Mouse (Mus musculus): ENCODE measurements at regions not wholly inside any gene's neighbourhood (a gene's known extent, or its start where the extent isn't known, plus 50 kb on each side); places are given as distances from the start of the nearest gene placed in this dataset.

- Histone ChIP-seq H3K9ac (replicated peaks) (no peak overlapping the region), H3K36me3 (replicated peaks; ENCODE audit: control insufficient read depth, insufficient read depth, low read depth) (no peaks in the 10 kb centered on the region), H3K27me3 (ENCODE audit: control insufficient read depth, insufficient read depth, low read length) (no peaks in the 10 kb centered on the region), H3K4me3 (ENCODE audit: insufficient read depth in 1 of 2, low read depth in 2 of 2, low read length in 2 of 2) (no peak overlapping the region), H3K9me3 (ENCODE audit: control insufficient read depth, low read length) (no peaks in the 10 kb centered on the region), H3K4me1 (replicated peaks; ENCODE audit: control insufficient read depth in 2 of 2, insufficient read depth in 2 of 2, low read length in 1 of 2) (no peaks in the 10 kb centered on the region), H3K4me2 (ENCODE audit: low read depth) (no peak overlapping the region), H3K27ac (no peak overlapping the region)
- TF ChIP-seq EP300 (IDR thresholded peaks at IDR 0.05; ENCODE audit: low read depth) (no peak), CTCF (IDR thresholded peaks at IDR 0.05; ENCODE audit: low read depth) (no peak)
- ATAC-seq (ENCODE audit: insufficient read depth) = no peak
- no peak for DNase-seq (ENCODE audit: low read depth in 3 of 3, low spot score in 3 of 3)
- 23% methylated on average over 2 of the region's 2 CpGs for WGBS (ENCODE audit: insufficient replicate concordance)
Measured at GRCm38 (mm10) chr4:10707658-10708056, 166.6 kb upstream of the 2610301B20Rik start.

GRCm38 (mm10) chr4:10711939-10712533 lies 162.3 kb upstream of the 2610301B20Rik start:
- H3K4me2 ChIP-seq (ENCODE audit: low read depth) = no peak overlapping the region
- ATAC-seq (ENCODE audit: insufficient read depth) (no peak), DNase-seq (ENCODE audit: low read depth in 3 of 3, low spot score in 3 of 3) (no peak)
- WGBS (ENCODE audit: insufficient replicate concordance) = 66% methylated on average over 11 of the region's 11 CpGs
- no peaks in the 10 kb centered on the region for H3K9me3 ChIP-seq (ENCODE audit: control insufficient read depth, low read length)
- H3K4me3 ChIP-seq (ENCODE audit: insufficient read depth in 1 of 2, low read depth in 2 of 2, low read length in 2 of 2) = no peak overlapping the region
- no peaks in the 10 kb centered on the region for H3K27me3 ChIP-seq (ENCODE audit: control insufficient read depth, insufficient read depth, low read length)
- TF ChIP-seq CTCF (IDR thresholded peaks at IDR 0.05; ENCODE audit: low read depth) (no peak), EP300 (IDR thresholded peaks at IDR 0.05; ENCODE audit: low read depth) (no peak)
- no peak overlapping the region for H3K9ac ChIP-seq (replicated peaks)
- no peak overlapping the region for H3K27ac ChIP-seq
- H3K36me3 ChIP-seq (replicated peaks; ENCODE audit: control insufficient read depth, insufficient read depth, low read depth) = no peaks in the 10 kb centered on the region
- H3K4me1 ChIP-seq (replicated peaks; ENCODE audit: control insufficient read depth in 2 of 2, insufficient read depth in 2 of 2, low read length in 1 of 2) = no peaks in the 10 kb centered on the region

- no peak overlapping the region for H3K4me2 ChIP-seq (ENCODE audit: low read depth)
- TF ChIP-seq EP300 (IDR thresholded peaks at IDR 0.05; ENCODE audit: low read depth) (no peak), CTCF (IDR thresholded peaks at IDR 0.05; ENCODE audit: low read depth) (no peak)
- H3K27ac ChIP-seq = no peak overlapping the region
- 62% methylated on average over 4 of the region's 4 CpGs for WGBS (ENCODE audit: insufficient replicate concordance)
- DNase-seq (ENCODE audit: low read depth in 3 of 3, low spot score in 3 of 3) = no peak
- ATAC-seq (ENCODE audit: insufficient read depth) = no peak
- H3K27me3 ChIP-seq (ENCODE audit: control insufficient read depth, insufficient read depth, low read length) = no peaks in the 10 kb centered on the region
- no peak overlapping the region for H3K4me3 ChIP-seq (ENCODE audit: insufficient read depth in 1 of 2, low read depth in 2 of 2, low read length in 2 of 2)
- no peaks in the 10 kb centered on the region for H3K9me3 ChIP-seq (ENCODE audit: control insufficient read depth, low read length)
- H3K4me1 ChIP-seq (replicated peaks; ENCODE audit: control insufficient read depth in 2 of 2, insufficient read depth in 2 of 2, low read length in 1 of 2) = no peaks in the 10 kb centered on the region
- no peak overlapping the region for H3K9ac ChIP-seq (replicated peaks)
- no peaks in the 10 kb centered on the region for H3K36me3 ChIP-seq (replicated peaks; ENCODE audit: control insufficient read depth, insufficient read depth, low read depth)
Measured at GRCm38 (mm10) chr4:10723341-10723740, 151.0 kb upstream of the 2610301B20Rik start.

GRCm38 (mm10) chr4:10727894-10728293 lies 146.4 kb upstream of the 2610301B20Rik start:
- ATAC-seq (ENCODE audit: insufficient read depth) = no peak

GRCm38 (mm10) chr4:10745207-10745606 lies 129.1 kb upstream of the 2610301B20Rik start:
- Histone ChIP-seq H3K27me3 (ENCODE audit: control insufficient read depth, insufficient read depth, low read length) (no peaks in the 10 kb centered on the region), H3K9ac (replicated peaks) (no peak overlapping the region), H3K36me3 (replicated peaks; ENCODE audit: control insufficient read depth, insufficient read depth, low read depth) (no peaks in the 10 kb centered on the region), H3K4me1 (replicated peaks; ENCODE audit: control insufficient read depth in 2 of 2, insufficient read depth in 2 of 2, low read length in 1 of 2) (no peaks in the 10 kb centered on the region), H3K27ac (no peak overlapping the region), H3K4me2 (ENCODE audit: low read depth) (no peak overlapping the region), H3K4me3 (ENCODE audit: insufficient read depth in 1 of 2, low read depth in 2 of 2, low read length in 2 of 2) (no peak overlapping the region), H3K9me3 (ENCODE audit: control insufficient read depth, low read length) (no peaks in the 10 kb centered on the region)
- TF ChIP-seq EP300 (IDR thresholded peaks at IDR 0.05; ENCODE audit: low read depth) (no peak), CTCF (IDR thresholded peaks at IDR 0.05; ENCODE audit: low read depth) (no peak)
- WGBS (ENCODE audit: insufficient replicate concordance) = 51% methylated on average over 3 of the region's 3 CpGs
- DNase-seq (ENCODE audit: low read depth in 3 of 3, low spot score in 3 of 3) = no peak
- no peak for ATAC-seq (ENCODE audit: insufficient read depth)

More at GRCm38 (mm10) chr4:10727894-10728293, 146.4 kb upstream of the 2610301B20Rik start:
- H3K27ac ChIP-seq = no peak overlapping the region
- no peak overlapping the region for H3K9ac ChIP-seq (replicated peaks)
- H3K4me1 ChIP-seq (replicated peaks; ENCODE audit: control insufficient read depth in 2 of 2, insufficient read depth in 2 of 2, low read length in 1 of 2) = no peaks in the 10 kb centered on the region
- H3K27me3 ChIP-seq (ENCODE audit: control insufficient read depth, insufficient read depth, low read length) = no peaks in the 10 kb centered on the region
- H3K36me3 ChIP-seq (replicated peaks; ENCODE audit: control insufficient read depth, insufficient read depth, low read depth) = no peaks in the 10 kb centered on the region
- TF ChIP-seq CTCF (IDR thresholded peaks at IDR 0.05; ENCODE audit: low read depth) (no peak), EP300 (IDR thresholded peaks at IDR 0.05; ENCODE audit: low read depth) (no peak)
- no peaks in the 10 kb centered on the region for H3K9me3 ChIP-seq (ENCODE audit: control insufficient read depth, low read length)
- 67% methylated on average over 3 of the region's 3 CpGs for WGBS (ENCODE audit: insufficient replicate concordance)
- DNase-seq (ENCODE audit: low read depth in 3 of 3, low spot score in 3 of 3) = no peak
- H3K4me3 ChIP-seq (ENCODE audit: insufficient read depth in 1 of 2, low read depth in 2 of 2, low read length in 2 of 2) = no peak overlapping the region
- no peak overlapping the region for H3K4me2 ChIP-seq (ENCODE audit: low read depth)
